Mouse (Mus musculus) large intestine, adult 2 months (tissue): ENCODE results near the gene Fdxacb1. TPM values are rescaled to one million over a fixed set of nuclear protein-coding genes. Genes with fewer than 3 reads are reported as not detected.
A peak's percentile ranks its signal among the peaks of the same experiment; 100 is the strongest.

Source experiments
- DNase-seq: peaks from one replicate; pipeline ENCODE4 v3.0.0-alpha.2; 2012; ENCODE audit warnings: low read depth, low spot score
- WGBS: fragments of 180-500 bp; shearing (Covaris S2); methylation state at CpG from one replicate; pipeline ENCODE4 v1.1.7; 2018; 5-methylcytosine and 5-hydroxymethylcytosine counted together
- polyA plus RNA-seq: library from polyadenylated mRNA; depleted of rRNA; stranded (reverse); fragments of >200 nt; gene quantifications from 2 replicates; pipeline ENCODE4 v1.2.3, GENCODE M21; 2012; rRNA removed

The Fdxacb1 gene
- 4.2 and 5.7 TPM in 2 replicates for polyA plus RNA-seq

DNA sequence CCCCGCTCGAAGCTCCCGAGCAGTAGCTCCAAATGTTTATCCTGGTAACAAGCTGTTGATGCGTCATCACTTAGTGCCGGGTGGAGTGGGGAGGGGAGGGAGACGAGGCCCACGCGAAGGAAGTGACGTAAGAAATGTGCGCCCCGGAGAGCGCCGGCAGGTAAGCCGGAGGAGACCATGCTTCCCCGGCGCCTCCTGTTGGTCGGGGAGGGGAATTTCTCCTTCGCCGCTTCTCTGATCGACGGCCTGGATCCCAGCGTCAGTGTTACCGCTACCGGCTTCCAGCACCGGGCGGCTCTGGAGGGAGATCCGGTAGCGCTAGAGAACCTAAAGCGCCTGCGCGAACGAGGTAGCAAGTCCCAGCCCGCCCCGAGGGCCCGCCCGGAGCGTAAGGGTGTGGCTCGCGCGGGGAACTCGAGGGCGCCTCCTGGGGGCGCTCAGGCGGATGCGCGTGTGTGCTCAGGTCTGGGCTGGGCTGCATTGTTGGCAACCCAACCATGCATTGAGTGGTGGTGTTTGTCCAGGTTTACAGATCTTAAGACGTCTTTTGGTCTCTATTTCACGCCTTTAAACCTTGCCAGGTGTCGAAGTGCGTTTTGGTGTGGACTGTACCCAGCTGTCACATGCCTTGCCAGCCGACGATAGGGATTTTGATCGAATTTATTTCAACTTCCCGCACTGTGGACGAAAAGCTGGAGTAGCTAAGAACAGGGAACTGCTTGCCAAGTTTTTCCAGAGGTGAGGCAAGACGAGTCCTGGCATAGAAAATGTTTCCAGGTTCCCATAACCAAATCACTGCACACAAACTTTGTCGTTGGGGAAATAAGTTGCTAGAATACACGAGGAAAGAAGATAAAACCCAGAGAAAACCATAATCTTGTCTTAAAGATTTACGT lies at the start of gene Fdxacb1:
TSS of gene Fdxacb1 (plus strand) at position 130 of the 896 bp plus-strand sequence.
- 1% methylated on average over 59 of the region's 59 CpGs for WGBS
- peak; percentile 99 for DNase-seq

DNA sequence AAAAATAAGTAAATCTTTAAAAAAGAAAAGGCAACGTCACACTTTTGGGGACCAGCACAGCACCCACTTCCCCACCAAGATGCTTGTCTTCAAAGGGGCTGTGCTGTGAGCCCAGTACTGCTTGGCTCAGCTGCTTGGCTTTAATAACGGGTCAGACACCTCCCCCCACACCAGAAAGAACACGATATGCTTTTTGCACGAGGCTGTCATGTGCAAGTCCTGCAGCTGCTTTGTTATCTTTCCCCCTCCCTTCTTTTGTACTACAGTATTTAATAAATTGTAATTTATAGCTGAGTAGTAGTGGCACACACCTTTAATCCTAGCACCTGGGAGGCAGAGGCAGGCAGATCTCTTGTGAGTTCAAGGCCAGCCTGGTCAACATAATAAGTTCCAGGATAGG lies 49.2 kb upstream of the Fdxacb1 start:
- 77% methylated on average over 4 of the region's 4 CpGs for WGBS
- DNase-seq, result no peak

DNA sequence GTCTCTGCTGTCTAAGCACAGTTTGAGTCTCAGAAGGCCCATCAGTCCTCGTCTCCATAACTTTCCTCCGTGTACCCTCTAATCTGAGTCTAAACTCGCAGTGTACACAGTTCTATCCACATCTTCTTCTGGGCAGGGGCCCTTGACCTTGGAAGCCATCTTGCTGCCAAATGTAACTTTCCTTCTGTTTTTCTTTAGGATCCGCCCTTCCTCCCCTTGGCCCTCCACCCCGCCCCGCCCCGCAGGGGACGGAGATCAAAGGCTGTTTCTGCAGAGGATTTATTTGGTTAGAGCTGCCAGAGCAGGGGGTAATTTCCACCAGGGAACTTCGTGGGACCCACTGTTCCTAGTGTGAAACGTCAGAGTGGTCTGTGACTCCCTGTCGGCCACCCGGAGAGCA lies 47.0 kb upstream of the Fdxacb1 start:
- 38% methylated on average over 12 of the region's 12 CpGs for WGBS
- no peak for DNase-seq

DNA sequence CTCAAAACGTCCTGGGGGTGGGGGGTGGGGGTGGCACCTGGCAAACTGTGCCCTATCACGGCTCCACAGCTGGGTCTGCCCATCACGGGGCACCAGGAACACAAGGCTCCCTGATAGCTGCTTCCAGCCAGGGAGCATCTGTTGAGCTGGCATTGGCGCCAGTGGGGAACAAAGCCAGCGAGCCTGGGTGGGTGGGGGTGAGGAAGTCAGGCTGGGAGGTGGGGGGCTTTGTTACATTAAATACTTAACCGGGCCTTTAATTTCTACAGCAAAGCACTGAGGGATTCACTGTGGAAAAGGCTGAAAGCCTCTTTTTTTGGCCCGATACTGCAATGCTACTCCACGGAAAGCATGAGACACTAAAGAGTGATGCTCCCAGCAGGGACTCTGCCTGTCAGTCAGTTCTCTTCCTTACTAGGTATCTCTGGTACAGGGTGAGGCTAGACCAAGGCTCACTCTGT lies 45.6 kb upstream of the Fdxacb1 start:
- WGBS, result 73% methylated on average over 8 of the region's 8 CpGs
- DNase-seq, result no peak

DNA sequence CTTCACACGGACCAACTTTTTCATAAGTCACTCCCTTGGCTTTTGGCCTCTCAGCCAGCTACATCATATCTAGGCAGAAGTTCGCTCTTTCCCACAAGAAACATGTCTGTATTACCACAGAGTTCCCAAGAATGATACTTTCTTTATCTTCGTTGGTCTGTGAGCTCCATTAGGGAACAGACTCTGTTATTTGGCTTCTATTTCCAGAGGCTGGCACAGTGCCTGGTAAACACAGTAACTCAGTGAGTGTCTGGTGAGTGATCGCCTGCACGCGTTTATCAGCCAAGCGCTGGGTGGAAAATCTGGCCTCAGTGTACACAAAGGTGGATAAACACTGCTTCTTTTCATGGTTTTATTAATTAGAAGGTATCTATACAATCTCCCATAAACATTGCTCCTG lies 44.6 kb upstream of the Fdxacb1 start:
- 10% methylated on average over 7 of the region's 7 CpGs for WGBS
- no peak for DNase-seq

DNA sequence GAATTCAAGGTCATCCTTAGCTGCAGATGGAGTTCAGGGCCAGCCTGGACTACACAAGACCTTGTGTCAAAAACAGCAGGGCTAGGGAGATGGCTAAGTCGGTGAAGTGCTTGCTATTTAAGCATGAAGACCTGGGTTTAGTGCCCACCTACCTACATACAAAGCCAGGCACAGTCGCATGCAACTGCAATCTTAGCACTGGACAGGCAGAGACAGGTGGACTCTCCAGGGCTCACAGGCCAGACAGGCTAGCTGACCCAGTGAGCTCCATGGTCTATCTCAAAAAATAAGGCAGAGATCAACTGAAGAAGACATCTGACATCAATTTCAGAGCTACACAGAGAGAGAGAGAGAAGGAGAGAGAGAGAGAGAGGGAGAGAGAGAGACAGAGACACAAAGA lies 43.9 kb upstream of the Fdxacb1 start:
- WGBS, result 87% methylated on average over 2 of the region's 2 CpGs

DNA sequence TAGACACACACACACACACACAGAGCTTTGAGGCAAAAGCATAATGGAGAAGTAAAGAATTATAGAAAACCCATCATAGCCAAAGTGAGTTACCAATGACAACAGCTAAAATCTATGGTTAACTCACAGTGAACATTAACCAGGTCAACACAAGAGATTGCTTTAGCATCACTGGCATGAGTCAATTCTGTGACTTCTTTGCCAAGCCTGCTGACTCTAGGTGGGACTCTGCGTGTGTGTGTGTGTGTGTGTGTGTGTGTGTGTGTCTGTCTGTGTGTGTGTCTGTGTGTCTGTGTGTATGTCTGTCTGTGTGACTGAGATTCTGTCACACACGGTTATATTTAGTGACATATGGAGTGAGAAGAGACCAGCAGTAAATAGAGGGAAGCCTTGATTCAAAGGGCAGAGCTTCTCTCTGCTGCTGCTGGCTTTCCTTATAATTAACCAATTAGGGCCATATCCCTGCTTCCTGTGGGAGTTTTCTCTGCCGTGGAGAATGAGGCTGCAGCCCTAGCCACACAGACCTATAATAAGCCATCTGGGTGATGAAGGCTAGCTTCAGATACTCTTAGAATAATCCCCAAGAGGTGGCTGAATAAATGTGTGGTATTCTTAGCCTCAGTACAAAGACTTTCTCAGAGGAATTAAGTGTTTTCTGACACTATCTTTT lies 43.2 kb upstream of the Fdxacb1 start:
- 47% methylated on average over 3 of the region's 3 CpGs for WGBS
- DNase-seq, result no peak

More for the DNA sequence above, 43.9 kb upstream of the Fdxacb1 start:
- no peak for DNase-seq

DNA sequence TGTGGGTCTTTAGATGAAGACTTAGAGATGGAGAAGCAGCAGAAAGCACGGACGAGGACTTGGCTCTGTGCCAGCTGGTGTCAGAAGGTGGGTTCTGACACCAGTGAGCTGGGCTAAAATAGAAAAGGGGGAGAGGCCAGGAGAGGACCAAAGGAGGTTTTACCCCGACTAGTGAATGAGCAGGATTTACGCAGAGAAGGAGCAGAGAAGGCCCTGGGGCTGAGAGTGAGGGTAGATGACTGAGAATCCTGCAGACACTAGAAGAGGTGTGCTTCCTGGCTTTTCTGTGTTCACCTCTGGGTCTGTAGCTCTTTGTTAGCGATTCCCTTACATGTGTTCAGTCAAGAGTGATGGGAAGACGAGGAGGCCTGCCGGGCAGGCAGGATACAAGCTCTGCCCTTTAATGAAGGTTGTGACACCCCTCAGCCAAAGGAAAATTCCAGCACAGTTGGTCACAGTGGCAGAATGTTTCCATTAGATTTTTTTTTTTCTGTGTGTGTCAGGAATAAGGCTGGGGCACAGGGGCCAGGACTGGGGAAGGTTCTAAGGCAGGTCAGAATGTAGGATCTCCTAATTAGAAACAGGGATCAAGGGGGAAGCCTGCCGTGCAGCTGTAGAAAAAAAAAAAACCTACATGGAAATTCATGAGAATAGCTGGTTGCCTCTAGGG lies 42.0 kb upstream of the Fdxacb1 start:
- no peak for DNase-seq
- 73% methylated on average over 8 of the region's 8 CpGs for WGBS

DNA sequence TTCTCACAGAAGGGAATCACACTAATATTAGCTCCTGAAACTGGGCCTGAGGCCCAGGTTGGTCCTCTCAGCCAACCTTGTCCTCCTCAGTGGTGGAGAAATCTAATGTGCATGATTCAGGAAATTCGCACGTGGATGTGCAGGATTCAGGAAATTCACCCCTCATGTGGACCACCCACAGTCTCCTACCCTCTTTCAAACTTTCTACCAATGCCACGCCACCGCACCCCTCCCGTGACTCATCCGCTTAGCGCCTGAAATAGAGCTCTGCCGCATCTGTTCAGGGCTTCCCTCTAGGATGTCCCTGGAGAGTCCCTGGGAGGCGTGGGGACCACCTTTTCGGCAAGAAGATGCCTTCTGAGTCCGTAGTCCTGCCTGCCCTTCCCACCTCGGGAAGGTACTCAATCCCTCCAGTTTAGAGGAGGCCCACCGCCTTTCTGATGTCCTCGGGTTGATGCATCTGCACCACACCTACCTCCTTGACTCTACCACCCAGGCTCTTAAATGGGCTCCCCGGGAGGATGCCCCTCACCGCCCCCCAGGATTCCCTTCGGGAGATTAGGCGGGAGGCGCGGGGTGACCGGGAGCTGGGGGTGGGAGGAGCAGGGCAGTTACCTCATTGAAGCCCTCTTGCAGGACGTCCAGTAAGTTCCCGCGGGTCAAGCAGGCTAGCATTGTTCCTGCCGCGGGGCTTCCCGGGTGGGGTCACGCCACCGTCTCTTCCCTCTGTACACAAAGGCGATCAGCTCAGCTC lies 40.7 kb upstream of the Fdxacb1 start:
- DNase-seq, result no peak

DNA sequence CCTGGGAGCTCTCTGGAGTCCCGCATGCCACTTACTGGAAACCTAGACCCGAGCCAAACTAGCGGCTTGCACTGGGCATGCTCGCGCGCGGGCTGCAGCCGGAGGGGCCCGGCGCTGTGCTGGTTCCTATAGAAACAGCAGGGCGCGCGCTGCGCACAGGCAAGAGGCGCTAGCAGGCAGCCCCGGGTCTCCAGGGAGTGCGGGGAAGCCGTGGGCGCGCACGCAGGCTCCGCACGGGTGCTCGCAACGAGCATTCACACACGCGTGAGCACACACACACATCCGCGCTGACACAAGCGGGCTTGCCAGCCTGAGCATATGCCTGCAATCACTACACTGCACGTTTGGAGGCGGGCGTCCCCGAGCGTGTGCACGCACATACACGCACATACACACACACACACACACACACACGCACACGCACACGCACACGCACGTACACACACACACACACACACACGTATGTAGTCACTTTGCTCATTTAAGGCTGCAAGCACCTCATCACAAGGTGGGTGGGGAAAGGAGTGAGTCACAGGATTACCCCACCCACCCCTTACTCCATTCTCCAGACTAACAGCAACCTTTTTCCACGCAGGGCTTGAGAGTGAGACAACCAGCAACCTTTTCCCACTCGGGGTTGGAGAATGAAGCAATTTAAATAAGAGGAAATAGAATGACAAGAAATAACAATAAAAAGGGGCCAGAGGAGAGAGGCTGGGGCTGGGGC lies 39.9 kb upstream of the Fdxacb1 start:
- no peak for DNase-seq
- under 1% methylated on average over 45 of the region's 45 CpGs for WGBS

More for the DNA sequence above, 40.7 kb upstream of the Fdxacb1 start:
- 29% methylated on average over 30 of the region's 30 CpGs for WGBS

DNA sequence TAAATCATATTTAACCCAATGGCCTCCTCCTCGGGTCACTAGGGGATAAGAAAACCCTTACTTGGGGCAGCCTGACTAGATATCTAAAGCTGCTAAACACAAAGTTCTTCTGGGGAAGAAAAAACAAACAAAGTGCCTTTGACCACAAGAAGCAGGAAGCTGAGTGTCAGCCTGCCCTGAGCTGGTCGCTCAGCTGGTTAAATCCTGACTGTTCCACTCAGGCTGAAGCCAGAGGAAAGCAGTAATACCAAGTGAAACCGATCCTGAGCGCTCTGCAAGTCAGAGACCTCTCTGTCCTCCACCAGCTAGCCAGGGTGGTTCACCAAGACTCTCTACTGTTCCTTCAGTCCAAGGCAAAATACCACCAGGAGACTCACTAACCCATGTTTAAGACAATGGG lies 38.4 kb upstream of the Fdxacb1 start:
- no peak for DNase-seq
- WGBS, result 55% methylated on average over 4 of the region's 4 CpGs

DNA sequence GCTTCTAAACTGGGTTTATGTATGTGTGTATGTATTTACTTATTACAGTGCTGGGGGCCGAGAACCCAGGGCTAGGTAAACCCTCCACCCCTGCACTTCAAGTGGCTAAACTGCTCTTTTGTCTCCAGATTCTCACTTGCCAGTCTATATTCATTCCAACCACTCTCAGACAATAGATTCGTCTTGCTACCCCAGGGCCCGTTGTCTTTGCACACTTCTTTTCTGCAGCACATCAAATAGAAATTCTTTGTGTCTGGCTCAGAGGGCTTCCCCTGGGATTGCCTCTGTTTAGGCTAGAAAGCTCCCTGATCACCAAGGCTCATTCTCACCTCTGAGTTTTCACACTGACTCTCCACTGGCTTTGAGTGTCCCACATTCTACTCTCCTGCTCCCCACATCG lies 35.5 kb upstream of the Fdxacb1 start:
- WGBS, result 53% methylated on average over 4 of the region's 4 CpGs
- no peak for DNase-seq

DNA sequence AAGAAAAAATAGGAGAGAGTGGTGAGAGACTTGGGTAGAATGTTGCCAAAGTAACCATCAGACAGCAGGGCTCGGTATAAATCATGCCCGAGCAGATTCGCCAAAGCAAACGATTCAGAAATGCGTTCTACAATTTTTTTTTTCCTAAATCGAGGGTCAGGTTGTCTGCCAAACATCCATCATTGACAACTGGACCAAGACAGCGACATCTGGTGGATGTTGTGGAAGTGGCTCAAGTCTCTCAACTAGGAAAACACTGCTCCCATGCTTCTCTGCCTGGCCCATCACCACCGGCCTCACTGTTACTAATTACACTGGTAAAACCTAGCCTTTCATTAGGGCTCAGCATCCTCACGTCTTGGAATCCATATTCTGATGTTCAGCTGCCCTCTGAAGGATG lies 33.0 kb upstream of the Fdxacb1 start:
- peak; percentile 35 for DNase-seq
- under 1% methylated on average over 9 of the region's 9 CpGs for WGBS

DNA sequence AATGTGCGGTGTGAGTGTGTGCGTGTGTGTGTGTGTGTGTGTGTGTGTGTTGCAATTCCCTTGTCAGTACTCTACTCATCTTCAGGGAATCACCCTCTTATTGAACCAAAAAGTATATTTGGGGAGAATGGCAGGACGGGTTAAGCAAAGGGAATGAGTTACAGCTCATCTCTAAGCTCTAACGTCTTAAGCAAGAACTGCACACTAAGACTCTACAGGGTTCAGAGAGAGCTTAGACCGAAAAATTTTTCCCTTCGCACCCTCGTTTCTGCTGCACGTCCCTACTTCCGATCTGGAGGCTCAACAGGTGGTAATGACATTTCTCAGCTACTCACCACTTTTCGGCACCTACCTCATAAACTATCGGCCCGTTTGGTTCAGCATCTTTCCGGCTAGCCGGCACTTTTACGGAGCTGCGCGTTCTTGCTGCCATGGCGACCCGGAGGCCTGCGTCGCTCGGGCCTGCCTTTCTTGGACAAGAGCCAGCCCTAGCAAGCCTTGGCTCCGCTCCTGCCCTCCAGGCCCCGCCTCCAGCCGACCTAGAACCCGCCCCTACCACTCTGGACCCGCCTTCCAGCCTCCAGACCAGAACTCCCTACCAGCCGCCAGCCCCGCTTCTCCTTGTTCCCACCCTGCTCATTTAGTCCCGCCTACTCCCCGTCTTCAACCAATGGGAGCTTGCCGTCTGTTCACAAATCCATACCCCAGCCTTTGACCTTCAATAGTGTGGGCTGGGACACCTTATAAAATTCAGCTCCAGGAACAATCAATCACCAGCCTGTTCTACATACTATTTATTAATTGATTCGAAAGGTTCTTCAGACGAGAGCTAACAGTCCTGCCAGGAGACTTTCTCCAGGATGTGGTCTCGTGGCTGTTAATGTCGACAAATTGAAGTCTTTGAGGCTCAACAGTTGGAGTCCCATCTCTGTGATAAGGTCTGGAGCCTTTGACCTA lies 28.8 kb upstream of the Fdxacb1 start, which contains the start of gene Dixdc1:
TSS of gene Dixdc1 (minus strand) at position 604 of the 957 bp plus-strand sequence.
- peak; percentile 73 for DNase-seq
- 11% methylated on average over 36 of the region's 36 CpGs for WGBS

DNA sequence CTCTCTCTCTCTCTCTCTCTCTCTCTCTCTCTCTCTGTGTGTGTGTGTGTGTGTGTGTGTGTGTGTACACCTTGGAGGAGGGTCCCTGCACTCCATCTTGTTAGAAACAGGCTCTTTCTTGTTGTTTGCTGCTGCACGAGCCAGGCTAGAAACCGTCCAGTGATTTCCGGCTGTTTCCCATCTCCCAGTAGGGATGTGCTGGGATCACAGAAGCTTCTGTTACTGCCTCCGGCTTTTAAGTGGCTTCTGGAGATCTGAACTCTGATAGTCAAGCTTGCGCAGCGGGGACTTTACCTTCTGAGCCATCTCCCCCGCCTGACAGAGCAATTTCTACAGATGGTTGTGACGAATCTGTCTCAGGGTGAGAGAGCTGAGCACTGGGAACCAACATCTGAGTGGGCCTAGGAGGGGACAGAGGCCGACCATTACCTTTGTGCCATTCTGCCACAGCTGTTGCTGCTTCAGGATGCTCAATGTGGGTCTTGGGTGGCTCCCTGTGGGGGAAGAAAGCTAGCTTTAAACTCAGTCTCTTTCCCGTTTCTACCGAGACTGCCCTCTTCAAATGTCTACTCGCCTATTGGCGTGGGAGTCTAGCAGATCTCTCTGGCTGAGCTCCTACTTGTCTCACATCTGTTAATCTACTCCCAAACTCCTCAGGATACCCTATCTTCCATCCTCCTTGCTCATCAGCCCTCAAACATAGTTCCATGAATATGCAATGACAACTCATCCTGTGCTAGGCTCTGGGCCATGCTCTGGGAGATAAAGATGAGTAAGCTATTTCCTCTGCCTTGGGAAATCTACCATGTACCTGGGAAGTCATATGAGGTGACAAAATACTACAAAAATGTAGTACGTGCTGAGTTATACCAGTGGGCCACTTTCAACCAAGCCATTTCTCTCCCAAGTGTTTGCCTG lies 26.9 kb upstream of the Fdxacb1 start:
- 92% methylated on average over 14 of the region's 14 CpGs for WGBS
- DNase-seq, result no peak

DNA sequence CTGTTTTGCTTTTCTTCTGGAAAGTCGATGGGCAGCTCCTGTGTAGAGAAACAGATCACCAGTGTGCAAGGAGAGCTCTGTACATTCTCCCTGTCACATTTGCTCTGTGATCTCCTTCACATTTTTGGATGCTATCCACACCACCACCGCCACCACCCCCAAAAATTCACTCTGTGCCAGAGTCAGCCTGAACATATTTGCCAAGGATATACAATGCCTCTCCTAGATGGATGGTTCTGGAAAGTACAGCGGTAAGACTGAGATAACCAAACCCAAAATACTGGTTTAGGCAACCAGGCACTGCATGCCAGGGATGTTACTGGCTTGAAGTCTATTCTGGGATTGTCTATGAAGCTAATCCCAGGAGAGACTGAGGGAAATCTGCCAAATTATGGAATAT lies 25.8 kb upstream of the Fdxacb1 start:
- DNase-seq, result no peak
- WGBS, result 76% methylated on average over 3 of the region's 3 CpGs

DNA sequence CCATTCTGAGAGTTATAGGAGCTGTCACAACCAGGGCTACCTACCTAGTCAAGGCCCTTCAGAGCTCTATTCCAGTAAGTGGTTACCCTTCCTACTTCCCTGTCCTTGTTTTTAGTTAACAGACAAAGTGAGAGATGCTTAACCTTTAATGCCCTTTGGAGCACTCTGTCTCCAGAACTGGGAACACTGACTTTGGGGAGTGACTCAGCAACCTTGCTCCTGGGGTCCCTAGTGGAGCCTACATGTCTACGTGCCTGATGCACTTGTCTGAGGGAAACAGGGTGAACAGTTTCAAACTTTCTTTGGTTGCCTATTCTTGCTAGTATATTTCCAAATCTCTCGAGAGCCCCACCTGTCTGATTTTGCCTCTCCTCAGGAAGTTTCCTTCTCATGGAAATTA lies 25.3 kb upstream of the Fdxacb1 start:
- DNase-seq, result no peak
- 75% methylated on average over 2 of the region's 2 CpGs for WGBS
